14 mouse cellular contexts compared by ENCODE assay signal in the genomic region with DNA sequence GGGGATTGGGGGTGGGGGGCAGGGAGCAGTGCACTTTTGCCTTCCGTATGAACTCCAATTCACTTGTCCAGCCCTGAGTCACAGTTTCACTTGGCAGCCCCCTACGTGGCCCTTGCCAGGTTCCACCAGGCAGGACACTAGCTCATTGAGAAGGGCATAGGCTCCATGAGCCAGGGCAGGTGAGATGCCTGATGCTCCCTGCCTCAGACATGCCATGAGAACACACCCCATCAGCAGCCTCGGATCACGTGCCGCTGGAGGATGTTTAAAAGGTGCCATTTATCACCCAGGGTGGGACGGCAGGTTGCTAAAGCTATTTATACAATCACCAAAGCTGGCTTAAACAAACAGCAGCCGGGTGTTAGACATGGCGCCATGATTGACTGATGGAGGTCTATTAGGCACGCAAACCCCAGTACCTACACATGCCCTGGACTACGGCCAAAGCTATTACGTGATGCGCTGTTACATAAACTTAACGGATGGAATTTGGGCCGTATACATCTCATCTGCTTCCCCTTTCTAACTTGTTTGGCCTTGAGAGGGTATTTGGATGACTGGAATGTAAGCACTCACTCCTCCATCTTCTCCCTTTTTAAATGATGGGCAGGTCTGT.
DNase-seq lines count a peak whose midpoint lies in the region; ATAC-seq and TF ChIP-seq lines count a peak whose summit lies in the region.
"Had no signal": no experiment of that assay in that cellular context is flagged by ENCODE, and none has a peak within 500 bp of the region (broad histone marks: within the 10 kb centered on the region; RNA-seq: fewer than 3 reads in every experiment).

No protein-coding gene starts in this region.

- no peaks in the 10 kb centered on the region for H3K36me3 ChIP-seq in intestine, embryonic 14.5 days (ENCODE audit: control insufficient read depth, insufficient read depth, low read length)
- H3K36me3 ChIP-seq in intestine, postnatal 0 days (ENCODE audit: control insufficient read depth, insufficient read depth), result no peaks in the 10 kb centered on the region; the same call in 1 of the 2 replicates
- no peaks in the 10 kb centered on the region for H3K36me3 ChIP-seq in intestine, embryonic 15.5 days
- no peaks in the 10 kb centered on the region for H3K36me3 ChIP-seq in limb, embryonic 15.5 days
- H3K36me3 ChIP-seq: hindbrain, embryonic 15.5 days had no signal

- DNase-seq in intestine, embryonic 14.5 days (ENCODE audit: low spot score), result peak; percentile 69
- peak; percentile 38 for DNase-seq in brain, embryonic 14.5 days (ENCODE audit: low read depth)
- DNase-seq in retina, postnatal 1 day, result no peak
- DNase-seq: adrenal gland, adult 8-10 months; forebrain, postnatal 0 days; gastrocnemius, postnatal 25 days had no signal

- no peak for TF ChIP-seq POLR2A in brain, embryonic 14.5 days (IDR thresholded peaks at IDR 0.05; ENCODE audit: borderline replicate concordance, extremely low read depth, insufficient read depth, insufficient read length, poor library complexity, severe bottlenecking)

- H3K27ac ChIP-seq in intestine, embryonic 14.5 days (ENCODE audit: low read depth), result peak overlapping the region; percentile 22; the same call in 1 of the 2 replicates
- H3K27ac ChIP-seq in intestine, postnatal 0 days (ENCODE audit: low read depth, low read length), result no peak overlapping the region
- H3K27ac ChIP-seq in intestine, embryonic 15.5 days, result peak overlapping the region; percentile 18; the same call in 1 of the 2 replicates
- 0 out of 2 replicates have a peak overlapping the region, but pooled peaks have one; percentile 17 for H3K27ac ChIP-seq in limb, embryonic 15.5 days
- H3K27ac ChIP-seq: hindbrain, embryonic 15.5 days had no signal

- no peak overlapping the region for H3K4me2 ChIP-seq in intestine, embryonic 14.5 days (ENCODE audit: low read length)
- H3K4me2 ChIP-seq in intestine, postnatal 0 days (replicated peaks; ENCODE audit: low read depth), result no peak overlapping the region
- H3K4me2 ChIP-seq in intestine, embryonic 15.5 days (replicated peaks), result no peak overlapping the region
- H3K4me2 ChIP-seq in limb, embryonic 15.5 days, result no peak overlapping the region
- H3K4me2 ChIP-seq: hindbrain, embryonic 15.5 days; midbrain, embryonic 11.5 days had no signal

- no peaks in the 10 kb centered on the region for H3K27me3 ChIP-seq in intestine, embryonic 14.5 days (replicated peaks; ENCODE audit: control insufficient read depth, insufficient read depth, low read length)
- H3K27me3 ChIP-seq in intestine, postnatal 0 days (replicated peaks; ENCODE audit: control insufficient read depth, insufficient read depth, low read length), result no peaks in the 10 kb centered on the region
- H3K27me3 ChIP-seq in intestine, embryonic 15.5 days (replicated peaks), result no peaks in the 10 kb centered on the region
- H3K27me3 ChIP-seq in limb, embryonic 15.5 days, result no peaks in the 10 kb centered on the region
- H3K27me3 ChIP-seq: hindbrain, embryonic 15.5 days had no signal

- H3K9me3 ChIP-seq in intestine, embryonic 14.5 days (ENCODE audit: control insufficient read depth, low read length), result no peaks in the 10 kb centered on the region
- no peaks in the 10 kb centered on the region for H3K9me3 ChIP-seq in intestine, postnatal 0 days (ENCODE audit: control insufficient read depth)
- H3K9me3 ChIP-seq in intestine, embryonic 15.5 days, result no peaks in the 10 kb centered on the region
- H3K9me3 ChIP-seq in limb, embryonic 15.5 days, result no peaks in the 10 kb centered on the region
- H3K9me3 ChIP-seq: hindbrain, embryonic 15.5 days had no signal

- H3K4me1 ChIP-seq in intestine, embryonic 14.5 days (replicated peaks; ENCODE audit: control insufficient read depth, insufficient read depth, low read length), result peaks cover 42% of the 10 kb centered on the region
- H3K4me1 ChIP-seq in intestine, postnatal 0 days (replicated peaks; ENCODE audit: control insufficient read depth, insufficient read depth, low read length), result 0 out of 2 replicates have a peak, but pooled peaks cover 9% of the 10 kb centered on the region
- peaks cover 39% of the 10 kb centered on the region for H3K4me1 ChIP-seq in intestine, embryonic 15.5 days (replicated peaks)
- H3K4me1 ChIP-seq in limb, embryonic 15.5 days, result peaks cover 28% of the 10 kb centered on the region

- no peak for TF ChIP-seq CTCF in intestine, postnatal 0 days (IDR thresholded peaks at IDR 0.05; ENCODE audit: low read depth)
- TF ChIP-seq CTCF in brain, embryonic 14.5 days (IDR thresholded peaks at IDR 0.05; ENCODE audit: borderline replicate concordance, extremely low read depth, insufficient read depth, insufficient read length), result no peak

- no peak overlapping the region for H3K9ac ChIP-seq in intestine, embryonic 14.5 days (ENCODE audit: low read length)
- H3K9ac ChIP-seq in intestine, postnatal 0 days (ENCODE audit: low read depth, low read length), result no peak overlapping the region
- no peak overlapping the region for H3K9ac ChIP-seq in intestine, embryonic 15.5 days
- H3K9ac ChIP-seq in limb, embryonic 15.5 days, result no peak overlapping the region
- H3K9ac ChIP-seq: forebrain, postnatal 0 days; hindbrain, embryonic 15.5 days had no signal

- no peak overlapping the region for H3K4me3 ChIP-seq in intestine, embryonic 14.5 days (ENCODE audit: low read depth, low read length)
- no peak overlapping the region for H3K4me3 ChIP-seq in intestine, postnatal 0 days (ENCODE audit: low read depth, low read length)
- H3K4me3 ChIP-seq in intestine, embryonic 15.5 days (replicated peaks), result no peak overlapping the region
- H3K4me3 ChIP-seq in limb, embryonic 15.5 days, result no peak overlapping the region
- H3K4me3 ChIP-seq: hindbrain, embryonic 15.5 days; myocyte had no signal

- ATAC-seq in intestine, embryonic 14.5 days (replicated peaks; ENCODE audit: low FRiP score, low TSS enrichment, low read depth), result peak; percentile 68
- ATAC-seq in intestine, postnatal 0 days, result no peak; the same call in 1 of the 2 replicates
- peak; percentile 71 for ATAC-seq in intestine, embryonic 15.5 days
- no peak for ATAC-seq in limb, embryonic 15.5 days (ENCODE audit: insufficient number of reproducible peaks, low FRiP score, low TSS enrichment, low read depth)
- ATAC-seq in granulocyte monocyte progenitor cell, adult 5-6 weeks (replicated peaks; ENCODE audit: poor library complexity, severe bottlenecking), result no peak
- ATAC-seq: forebrain, postnatal 0 days; lung, postnatal 0 days had no signal

- 13% methylated on average over 14 of the region's 14 CpGs for WGBS in intestine, embryonic 14.5 days
- WGBS in intestine, postnatal 0 days, result 24% methylated on average over 14 of the region's 14 CpGs
- WGBS in intestine, embryonic 15.5 days, result 20% methylated on average over 14 of the region's 14 CpGs
- WGBS in limb, embryonic 15.5 days, result 40% methylated on average over 14 of the region's 14 CpGs

Comparison
In these comparisons a context has a peak if more than half of its experiments do, and no peak if none do; other contexts are left out.
1. ATAC-seq: peak in intestine, embryonic 14.5 days (single experiment) and intestine, embryonic 15.5 days (single experiment); none in intestine, postnatal 0 days (single experiment), limb, embryonic 15.5 days (single experiment) and granulocyte monocyte progenitor cell, adult 5-6 weeks (single experiment).